In genomic region chr11:94994208-94994814, GRCm38 (mm10) we compare ENCODE assay signal across 7 mouse cellular contexts. TPM values are rescaled to one million over a fixed set of nuclear protein-coding genes. Genes with fewer than 3 reads are reported as not detected.
DNase-seq lines count a peak whose midpoint lies in the region; ATAC-seq and TF ChIP-seq lines count a peak whose summit lies in the region.

No protein-coding gene starts in this region.

- H3K4me3 ChIP-seq in forebrain, embryonic 11.5 days (ENCODE audit: low read depth, low read length): peak overlapping the region; percentile 89
- H3K4me3 ChIP-seq in intestine, postnatal 0 days (ENCODE audit: low read depth, low read length): peak overlapping the region; percentile 81
- peak overlapping the region; percentile 90 for H3K4me3 ChIP-seq in midbrain, embryonic 16.5 days (ENCODE audit: low read depth, low read length)

- H3K9ac ChIP-seq in forebrain, embryonic 11.5 days (ENCODE audit: low read length): peak overlapping the region; percentile 17
- peak overlapping the region; percentile 83; the same call in 1 of the 2 replicates for H3K9ac ChIP-seq in intestine, postnatal 0 days (ENCODE audit: low read depth, low read length)
- peak overlapping the region; percentile 91 for H3K9ac ChIP-seq in midbrain, embryonic 16.5 days (ENCODE audit: low read depth, low read length)

- WGBS in forebrain, embryonic 11.5 days: 65% methylated on average over 10 of the region's 10 CpGs
- WGBS in intestine, postnatal 0 days: 58% methylated on average over 10 of the region's 10 CpGs
- WGBS in midbrain, embryonic 16.5 days: 39% methylated on average over 10 of the region's 10 CpGs

- peak overlapping the region; percentile 99 for H3K4me2 ChIP-seq in forebrain, embryonic 11.5 days (ENCODE audit: low read depth, low read length, severe bottlenecking)
- H3K4me2 ChIP-seq in intestine, postnatal 0 days (replicated peaks; ENCODE audit: low read depth): peak overlapping the region; percentile 94
- peak overlapping the region; percentile 97 for H3K4me2 ChIP-seq in midbrain, embryonic 16.5 days (ENCODE audit: low read length)

- no peak overlapping the region for H3K27ac ChIP-seq in forebrain, embryonic 11.5 days (ENCODE audit: low read depth, low read length)
- H3K27ac ChIP-seq in intestine, postnatal 0 days (ENCODE audit: low read depth, low read length): no peak overlapping the region
- no peak overlapping the region for H3K27ac ChIP-seq in midbrain, embryonic 16.5 days (ENCODE audit: low read length)

- H3K9me3 ChIP-seq in forebrain, embryonic 11.5 days (ENCODE audit: control insufficient read depth, low read length): no peaks in the 10 kb centered on the region
- no peaks in the 10 kb centered on the region for H3K9me3 ChIP-seq in intestine, postnatal 0 days (ENCODE audit: control insufficient read depth)
- H3K9me3 ChIP-seq in midbrain, embryonic 16.5 days (replicated peaks; ENCODE audit: control insufficient read depth, low read length, poor library complexity, severe bottlenecking): no peaks in the 10 kb centered on the region

- H3K36me3 ChIP-seq in forebrain, embryonic 11.5 days (ENCODE audit: control insufficient read depth, insufficient read depth, low read length): peaks cover 7% of the 10 kb centered on the region; the same call in 1 of the 2 replicates
- peaks cover 25% of the 10 kb centered on the region for H3K36me3 ChIP-seq in intestine, postnatal 0 days (ENCODE audit: control insufficient read depth, insufficient read depth)
- H3K36me3 ChIP-seq in midbrain, embryonic 16.5 days (ENCODE audit: control insufficient read depth, insufficient read depth, low read length): peaks cover 18% of the 10 kb centered on the region

- DNase-seq in thymus, postnatal 14 days: peak; percentile 18
- DNase-seq in thymus, adult 18-20 months: no peak
- DNase-seq in forebrain, embryonic 11.5 days (ENCODE audit: low spot score): no peak
- no peak for DNase-seq in frontal cortex, postnatal 25 days (ENCODE audit: low spot score in 2 of 2)
- DNase-seq in embryo, embryonic 10 days (ENCODE audit: low spot score): no peak

- H3K27me3 ChIP-seq in forebrain, embryonic 11.5 days (ENCODE audit: control insufficient read depth, insufficient read depth, low read length): no peaks in the 10 kb centered on the region
- no peaks in the 10 kb centered on the region for H3K27me3 ChIP-seq in intestine, postnatal 0 days (replicated peaks; ENCODE audit: control insufficient read depth, insufficient read depth, low read length)
- H3K27me3 ChIP-seq in midbrain, embryonic 16.5 days (ENCODE audit: control insufficient read depth, insufficient read depth, low read depth, low read length): no peaks in the 10 kb centered on the region

- ATAC-seq in forebrain, embryonic 11.5 days (replicated peaks; ENCODE audit: low FRiP score): no peak
- no peak for ATAC-seq in intestine, postnatal 0 days
- ATAC-seq in midbrain, embryonic 16.5 days: no peak

- TF ChIP-seq CTCF in intestine, postnatal 0 days (IDR thresholded peaks at IDR 0.05; ENCODE audit: low read depth): no peak

- H3K4me1 ChIP-seq in forebrain, embryonic 11.5 days (replicated peaks; ENCODE audit: control insufficient read depth, insufficient read depth, low read length): peaks cover 24% of the 10 kb centered on the region
- H3K4me1 ChIP-seq in intestine, postnatal 0 days (replicated peaks; ENCODE audit: control insufficient read depth, insufficient read depth, low read length): peaks cover 27% of the 10 kb centered on the region
- peaks cover 42% of the 10 kb centered on the region for H3K4me1 ChIP-seq in midbrain, embryonic 16.5 days (ENCODE audit: control insufficient read depth, insufficient read depth, low read length)

RNA-seq across cellular contexts. Expression of gene Ppp1r9b, which starts 3.5 kb away (rescaled TPM):
- polyA plus RNA-seq in forebrain, embryonic 11.5 days (2014; fragmentation: Nextera tagmentation; extraction: Ambion mirVana): 17.2 and 18.6 TPM in 2 replicates
- polyA plus RNA-seq in intestine, postnatal 0 days (2015; fragmentation: Nextera tagmentation; extraction: Ambion mirVana): 6.3 and 7.1 TPM in 2 replicates
- polyA plus RNA-seq in midbrain, embryonic 16.5 days (2015; fragmentation: Nextera tagmentation; extraction: Ambion mirVana): 18.4 and 19.4 TPM in 2 replicates

RNA-seq across cellular contexts. Expression of gene Samd14, which starts 15.4 kb away (rescaled TPM):
- 56.8 and 59.2 TPM in 2 replicates for polyA plus RNA-seq in forebrain, embryonic 11.5 days (2014; fragmentation: Nextera tagmentation; extraction: Ambion mirVana)
- 6.5 and 6.9 TPM in 2 replicates for polyA plus RNA-seq in intestine, postnatal 0 days (2015; fragmentation: Nextera tagmentation; extraction: Ambion mirVana)
- 164 and 171 TPM in 2 replicates for polyA plus RNA-seq in midbrain, embryonic 16.5 days (2015; fragmentation: Nextera tagmentation; extraction: Ambion mirVana)

RNA-seq across cellular contexts. Expression of gene Sgca, which starts 18.2 kb away (rescaled TPM):
- not detected in 2 replicates for polyA plus RNA-seq in forebrain, embryonic 11.5 days (2014; fragmentation: Nextera tagmentation; extraction: Ambion mirVana)
- polyA plus RNA-seq in intestine, postnatal 0 days (2015; fragmentation: Nextera tagmentation; extraction: Ambion mirVana): 0.18 and 0.55 TPM in 2 replicates
- 0.20 TPM in 1 of 2 replicates, not detected in the other for polyA plus RNA-seq in midbrain, embryonic 16.5 days (2015; fragmentation: Nextera tagmentation; extraction: Ambion mirVana)

RNA-seq across cellular contexts. Expression of gene Hils1, which starts 26.9 kb away (rescaled TPM):
- not detected in 2 replicates for polyA plus RNA-seq in forebrain, embryonic 11.5 days (2014; fragmentation: Nextera tagmentation; extraction: Ambion mirVana)
- polyA plus RNA-seq in intestine, postnatal 0 days (2015; fragmentation: Nextera tagmentation; extraction: Ambion mirVana): not detected in 2 replicates
- polyA plus RNA-seq in midbrain, embryonic 16.5 days (2015; fragmentation: Nextera tagmentation; extraction: Ambion mirVana): not detected in 2 replicates

RNA-seq across cellular contexts. Expression of gene Pdk2, which starts 46.8 kb away (rescaled TPM):
- 16.5 and 17.4 TPM in 2 replicates for polyA plus RNA-seq in forebrain, embryonic 11.5 days (2014; fragmentation: Nextera tagmentation; extraction: Ambion mirVana)
- polyA plus RNA-seq in intestine, postnatal 0 days (2015; fragmentation: Nextera tagmentation; extraction: Ambion mirVana): 53.2 and 57.4 TPM in 2 replicates
- polyA plus RNA-seq in midbrain, embryonic 16.5 days (2015; fragmentation: Nextera tagmentation; extraction: Ambion mirVana): 24.1 and 27.5 TPM in 2 replicates

Comparison
In these comparisons a context has a peak if more than half of its experiments do, and no peak if none do; other contexts are left out.
1. H3K9ac ChIP-seq: peak in every context shown above with its lines; median percentile 91 in midbrain, embryonic 16.5 days; 83 in intestine, postnatal 0 days; 17 in forebrain, embryonic 11.5 days.